In the genomic region with DNA sequence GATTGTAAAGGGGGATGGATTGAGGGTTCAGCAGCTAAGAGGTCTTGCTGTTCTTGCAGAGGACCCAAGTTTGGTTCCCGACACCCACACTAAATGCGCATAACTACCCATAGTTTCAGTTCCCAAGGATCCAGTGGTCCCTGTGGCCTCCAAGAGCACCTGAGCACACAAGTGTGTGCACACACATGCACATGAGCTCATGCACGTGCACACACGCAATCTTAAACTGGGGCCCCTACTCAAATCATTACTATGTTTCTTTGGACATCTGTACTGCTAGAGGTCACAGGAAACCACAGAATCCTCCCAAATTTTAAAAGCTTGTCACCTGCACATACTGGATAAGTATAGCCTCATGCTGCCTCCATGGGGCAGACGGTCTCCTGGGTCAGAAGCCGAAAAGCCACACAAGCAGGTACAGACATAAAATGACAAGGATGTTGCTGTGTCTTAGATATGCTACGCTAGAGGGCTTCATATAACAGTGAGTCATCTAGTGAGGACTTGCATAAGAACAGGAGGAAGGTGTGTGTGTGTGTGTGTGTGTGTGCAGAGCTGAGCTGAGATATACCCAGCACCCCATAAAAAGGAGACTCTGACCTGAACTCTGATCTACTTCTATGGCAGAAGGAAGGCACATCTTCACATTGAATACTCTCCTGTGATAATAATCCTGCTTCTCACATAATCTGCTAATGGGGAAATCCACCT, we compare ENCODE assay signal across 1 mouse cellular context.
TF ChIP-seq lines count a peak whose summit lies in the region.

No protein-coding gene starts in this region.

TF ChIP-seq in CH12.LX, 34 proteins besides CTCF, POLR2A, EP300 and RAD21 (continued from another document):
- TF ChIP-seq BHLHE40 (IDR thresholded peaks at IDR 0.05; ENCODE audit: low read depth, low read length): peak; percentile 96
- TF ChIP-seq IRF4 (IDR thresholded peaks at IDR 0.05; ENCODE audit: low read depth, low read length): peak; percentile 34; the same call in 1 of the 2 replicates
